15 mouse cellular contexts compared by ENCODE assay signal in the genomic region with DNA sequence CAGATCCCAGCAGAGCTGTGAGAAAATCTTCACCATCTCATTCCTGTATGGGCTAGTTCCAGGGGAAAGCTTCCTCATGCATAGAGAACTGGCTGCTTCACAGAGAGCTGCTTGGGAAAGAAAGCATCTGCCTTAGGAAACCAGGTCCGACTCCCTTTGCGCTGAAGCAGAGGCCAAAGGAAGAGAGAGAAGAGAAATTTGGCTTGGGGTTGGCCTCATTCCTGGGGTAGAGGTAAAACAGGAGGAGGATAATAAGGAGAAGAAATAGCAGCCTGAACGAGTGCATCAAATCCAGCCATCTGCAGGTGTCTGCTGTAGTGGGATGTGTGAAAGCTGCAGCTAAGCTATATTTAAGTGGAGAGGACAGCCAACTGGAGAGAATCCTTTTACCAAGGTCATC.
A peak's percentile ranks its signal among the peaks of the same experiment; 100 is the strongest.
DNase-seq lines count a peak whose midpoint lies in the region; ATAC-seq and TF ChIP-seq lines count a peak whose summit lies in the region.
"Had no signal": no experiment of that assay in that cellular context is flagged by ENCODE, and none has a peak within 500 bp of the region (broad histone marks: within the 10 kb centered on the region; RNA-seq: fewer than 3 reads in every experiment).

No protein-coding gene starts in this region.

- TF ChIP-seq CTCF in cerebellum, adult 2 months (IDR thresholded peaks at IDR 0.05; ENCODE audit: borderline replicate concordance, insufficient read depth, low read depth, low read length), result no peak

- DNase-seq in cerebellum, adult 11-12 months, result peak; percentile 16
- peak; percentile 25 to 37 for DNase-seq in cerebellum, adult 2 months
- peak; percentile 35 to 72 for DNase-seq in frontal cortex, postnatal 36 days (ENCODE audit: low spot score in 2 of 2)
- peak; percentile 49 to 59 for DNase-seq in right cerebral cortex, adult 2 months (ENCODE audit: low spot score in 2 of 2)
- no peak for DNase-seq in midbrain, embryonic 10.5 days (ENCODE audit: low spot score)
- DNase-seq: kidney, adult 9 months; lung, embryonic 14.5 days; thymus, postnatal 36 days had no signal

- no peak overlapping the region for H3K27ac ChIP-seq in cerebellum, adult 2 months (ENCODE audit: insufficient read depth, low read length)
- H3K27ac ChIP-seq in midbrain, embryonic 10.5 days (replicated peaks), result no peak overlapping the region
- no peak overlapping the region for H3K27ac ChIP-seq in heart, embryonic 12.5 days (ENCODE audit: poor library complexity, severe bottlenecking)
- H3K27ac ChIP-seq: embryonic facial prominence, embryonic 12.5 days; heart, embryonic 15.5 days; hindbrain, embryonic 10.5 days had no signal

- no peaks in the 10 kb centered on the region for H3K9me3 ChIP-seq in midbrain, embryonic 10.5 days (replicated peaks)
- no peaks in the 10 kb centered on the region for H3K9me3 ChIP-seq in heart, embryonic 12.5 days (replicated peaks)
- H3K9me3 ChIP-seq: embryonic facial prominence, embryonic 12.5 days; heart, embryonic 15.5 days; hindbrain, embryonic 10.5 days had no signal

- no peaks in the 10 kb centered on the region for H3K27me3 ChIP-seq in cerebellum, adult 2 months (ENCODE audit: control insufficient read depth, insufficient read depth, low read length)
- H3K27me3 ChIP-seq in midbrain, embryonic 10.5 days (ENCODE audit: low read depth, poor library complexity, severe bottlenecking), result no peaks in the 10 kb centered on the region
- H3K27me3 ChIP-seq in heart, embryonic 12.5 days (replicated peaks), result no peaks in the 10 kb centered on the region
- H3K27me3 ChIP-seq: heart, embryonic 15.5 days had no signal

- H3K4me1 ChIP-seq in cerebellum, adult 2 months (ENCODE audit: control insufficient read depth, insufficient read depth, low read length), result peaks cover 12% of the 10 kb centered on the region
- H3K4me1 ChIP-seq in midbrain, embryonic 10.5 days, result no peaks in the 10 kb centered on the region
- H3K4me1 ChIP-seq in heart, embryonic 12.5 days (replicated peaks), result no peaks in the 10 kb centered on the region
- H3K4me1 ChIP-seq: embryonic facial prominence, embryonic 12.5 days; heart, embryonic 15.5 days; hindbrain, embryonic 10.5 days had no signal

- H3K4me3 ChIP-seq in cerebellum, adult 2 months (replicated peaks; ENCODE audit: insufficient read depth, low read depth, low read length), result no peak overlapping the region
- no peak overlapping the region for H3K4me3 ChIP-seq in midbrain, embryonic 10.5 days
- H3K4me3 ChIP-seq in heart, embryonic 12.5 days, result no peak overlapping the region
- H3K4me3 ChIP-seq: embryonic facial prominence, embryonic 12.5 days; heart, embryonic 15.5 days; hindbrain, embryonic 10.5 days had no signal

- ATAC-seq in cerebellum, adult (ENCODE audit: insufficient number of reproducible peaks, low FRiP score, low TSS enrichment), result no peak
- no peak for ATAC-seq in CD4-positive, CD25-positive, alpha-beta regulatory T cell, adult 4 months
- no peak for ATAC-seq in heart, embryonic 12.5 days (ENCODE audit: insufficient number of reproducible peaks, low FRiP score)
- ATAC-seq: midbrain, embryonic 16.5 days had no signal

- no peak overlapping the region for H3K9ac ChIP-seq in heart, embryonic 12.5 days
- H3K9ac ChIP-seq: embryonic facial prominence, embryonic 12.5 days; heart, embryonic 15.5 days; lung, embryonic 14.5 days had no signal

- H3K4me2 ChIP-seq in heart, embryonic 12.5 days, result no peak overlapping the region
- H3K4me2 ChIP-seq: embryonic facial prominence, embryonic 12.5 days; heart, embryonic 15.5 days; lung, embryonic 14.5 days had no signal

- no peak for TF ChIP-seq POLR2A in cerebellum, adult 2 months (IDR thresholded peaks at IDR 0.05; ENCODE audit: borderline replicate concordance, insufficient read depth, low read length)

- H3K36me3 ChIP-seq in midbrain, embryonic 10.5 days, result no peaks in the 10 kb centered on the region
- H3K36me3 ChIP-seq in heart, embryonic 12.5 days, result no peaks in the 10 kb centered on the region
- H3K36me3 ChIP-seq: embryonic facial prominence, embryonic 12.5 days; heart, embryonic 15.5 days; hindbrain, embryonic 10.5 days had no signal

- WGBS in cerebellum, adult 2 months, result 50% methylated on average over 3 of the region's 3 CpGs
- 86% methylated on average over 3 of the region's 3 CpGs for WGBS in midbrain, embryonic 10.5 days
- 76% methylated on average over 3 of the region's 3 CpGs for WGBS in heart, embryonic 12.5 days
